Mouse (Mus musculus) thymus, adult 2 months (tissue): ENCODE data around the gene Ubash3b. TPM values are rescaled to one million over a fixed set of nuclear protein-coding genes. Genes with fewer than 3 reads are reported as not detected.
A peak's percentile ranks its signal among the peaks of the same experiment; 100 is the strongest.

Experiments
- DNase-seq: peaks from one replicate; pipeline ENCODE4 v3.0.0; 2021
- H3K27ac ChIP-seq: fragments of 200-500 bp; 2 replicates; pipeline ENCODE4 v1.5.1; 2012; ENCODE audit warnings: low read length, control low read depth; ENCODE audit not compliant: control insufficient read depth, insufficient read depth
- H3K27me3 ChIP-seq: fragments of 200-500 bp; 2 replicates; pipeline ENCODE4 v1.6.1; 2012; ENCODE audit warnings: mild to moderate bottlenecking, low read length, moderate library complexity, mixed read lengths; ENCODE audit not compliant: control insufficient read depth, insufficient read depth
- H3K36me3 ChIP-seq: fragments of 200-500 bp; 2 replicates; pipeline ENCODE4 v1.6.1; 2012; ENCODE audit warnings: mild to moderate bottlenecking, low read length, moderate library complexity; ENCODE audit not compliant: control insufficient read depth, insufficient read depth
- H3K4me1 ChIP-seq: fragments of 200-500 bp; replicated peaks from 2 replicates; pipeline ENCODE4 v1.6.1; 2012; ENCODE audit warnings: low read length; ENCODE audit not compliant: control insufficient read depth, insufficient read depth
- H3K4me3 ChIP-seq: fragments of 200-500 bp; 2 replicates; pipeline ENCODE4 v1.5.1; 2012; ENCODE audit warnings: mild to moderate bottlenecking, low read length, control low read depth, moderate library complexity; ENCODE audit not compliant: control insufficient read depth, insufficient read depth
- CTCF ChIP-seq: fragments of 200-500 bp; IDR thresholded peaks from 2 replicates; pipeline ENCODE4 v1.5.1; 2012; ENCODE audit warnings: mild to moderate bottlenecking, control low read depth, low read length, moderate library complexity, borderline replicate concordance; ENCODE audit not compliant: control insufficient read depth, poor library complexity, insufficient read depth; ENCODE audit errors: extremely low read depth
- POLR2A ChIP-seq: fragments of 200-500 bp; IDR thresholded peaks from 2 replicates; pipeline ENCODE4 v1.6.1; 2012; ENCODE audit warnings: mild to moderate bottlenecking, low read length, control low read depth, moderate library complexity; ENCODE audit not compliant: control insufficient read depth, poor library complexity, insufficient read depth; ENCODE audit errors: extremely low read depth
- WGBS: fragments of 180-500 bp; shearing (Covaris S2); methylation state at CpG from one replicate; pipeline ENCODE4 v1.1.7; 2018; 5-methylcytosine and 5-hydroxymethylcytosine counted together
- polyA plus RNA-seq: library from polyadenylated mRNA; depleted of rRNA; stranded (reverse); fragments of >200 nt; gene quantifications from 2 replicates; pipeline ENCODE4 v1.2.3, GENCODE M21; 2012

Ubash3b gene
- polyA plus RNA-seq, 1 experiment, result 7.0 TPM

- no peak for TF ChIP-seq POLR2A
- TF ChIP-seq CTCF, result no peak
- DNase-seq, result no peak
- Histone ChIP-seq H3K4me1 (peaks cover 29% of the 10 kb centered on the region), H3K27ac (no peak overlapping the region), H3K27me3 (no peaks in the 10 kb centered on the region), H3K4me3 (no peak overlapping the region), H3K36me3 (no peaks in the 10 kb centered on the region)
- 94% methylated on average over 6 of the region's 6 CpGs for WGBS
Measured at GRCm38 (mm10) chr9:41119958-41120357, 41.5 kb downstream of the Ubash3b start.

- 13% methylated on average over 7 of the region's 7 CpGs for WGBS
- no peaks in the 10 kb centered on the region for H3K27me3 ChIP-seq
- H3K27ac ChIP-seq, result peak overlapping the region; percentile 39
- peak; percentile 60 for DNase-seq
- no peak overlapping the region for H3K4me3 ChIP-seq
- H3K36me3 ChIP-seq, result no peaks in the 10 kb centered on the region
- 0 out of 2 replicates have a peak, but pooled peaks have one; percentile 22 for TF ChIP-seq POLR2A
- no peak for TF ChIP-seq CTCF
- H3K4me1 ChIP-seq, result peaks cover 34% of the 10 kb centered on the region
Measured at GRCm38 (mm10) chr9:41118065-41118464, 43.4 kb downstream of the Ubash3b start.

- H3K27ac ChIP-seq, result peak overlapping the region; percentile 96
- H3K4me1 ChIP-seq, result peaks cover 39% of the 10 kb centered on the region
- H3K36me3 ChIP-seq, result no peaks in the 10 kb centered on the region
- WGBS, result 55% methylated on average over 12 of the region's 12 CpGs
- no peaks in the 10 kb centered on the region for H3K27me3 ChIP-seq
- DNase-seq, result peak; percentile 47
- TF ChIP-seq POLR2A (no peak), CTCF (no peak)
- H3K4me3 ChIP-seq, result peak overlapping the region; percentile 18; the same call in 1 of the 2 replicates
Measured at GRCm38 (mm10) chr9:41116126-41116525, 45.4 kb downstream of the Ubash3b start.

- Histone ChIP-seq H3K27ac (no peak overlapping the region), H3K36me3 (no peaks in the 10 kb centered on the region), H3K27me3 (no peaks in the 10 kb centered on the region), H3K4me1 (peaks cover 33% of the 10 kb centered on the region), H3K4me3 (no peak overlapping the region)
- DNase-seq, result no peak
- no peak for TF ChIP-seq POLR2A
- no peak for TF ChIP-seq CTCF
- WGBS, result 96% methylated on average over 9 of the region's 9 CpGs
Measured at GRCm38 (mm10) chr9:41114367-41114766, 47.1 kb downstream of the Ubash3b start.

- H3K4me1 ChIP-seq, result peaks cover 24% of the 10 kb centered on the region
- H3K27me3 ChIP-seq, result no peaks in the 10 kb centered on the region
- no peaks in the 10 kb centered on the region for H3K36me3 ChIP-seq
- no peak for DNase-seq
- no peak overlapping the region for H3K4me3 ChIP-seq
- WGBS, result 93% methylated on average over 7 of the region's 7 CpGs
- TF ChIP-seq POLR2A, result no peak
- TF ChIP-seq CTCF, result no peak
- no peak overlapping the region for H3K27ac ChIP-seq
Measured at GRCm38 (mm10) chr9:41109749-41110148, 51.7 kb downstream of the Ubash3b start.

- no peaks in the 10 kb centered on the region for H3K36me3 ChIP-seq
- no peak overlapping the region for H3K4me3 ChIP-seq
- DNase-seq, result no peak
- H3K27me3 ChIP-seq, result no peaks in the 10 kb centered on the region
- no peak for TF ChIP-seq CTCF
- TF ChIP-seq POLR2A, result no peak
- H3K4me1 ChIP-seq, result peaks cover 21% of the 10 kb centered on the region
- no peak overlapping the region for H3K27ac ChIP-seq
- 75% methylated on average over 14 of the region's 14 CpGs for WGBS
Measured at GRCm38 (mm10) chr9:41108324-41109180, 52.9 kb downstream of the Ubash3b start.

- 19% methylated on average over 7 of the region's 7 CpGs for WGBS
- no peaks in the 10 kb centered on the region for H3K36me3 ChIP-seq
- TF ChIP-seq POLR2A, result no peak
- TF ChIP-seq CTCF, result no peak
- peak overlapping the region; percentile 4; the same call in 1 of the 2 replicates for H3K27ac ChIP-seq
- DNase-seq, result peak; percentile 42
- no peaks in the 10 kb centered on the region for H3K27me3 ChIP-seq
- peaks cover 28% of the 10 kb centered on the region for H3K4me1 ChIP-seq
- H3K4me3 ChIP-seq, result no peak overlapping the region
Measured at GRCm38 (mm10) chr9:41105201-41105643, 56.3 kb downstream of the Ubash3b start.
